Mouse (Mus musculus): ENCODE results near the gene Gpr85.

GRCm38 (mm10) chr6:13853244-13853643 is 13.5 kb upstream of the Gpr85 start:
- no peak for TF ChIP-seq POLR2A (IDR thresholded peaks at IDR 0.05; ENCODE audit: insufficient read depth, low read depth, low read length)
- TF ChIP-seq CTCF (IDR thresholded peaks at IDR 0.05), result no peak
- TF ChIP-seq EP300 (IDR thresholded peaks at IDR 0.05; ENCODE audit: insufficient read depth, low read depth, low read length), result no peak

All from heart, adult 2 months (tissue).